Mouse (Mus musculus): ENCODE measurements around the gene Casc3.
"Not testable (repeated sequence)": the region's sequence is repeated elsewhere in the genome, so short reads cannot be mapped to it uniquely, and the experiment has no call there.

Casc3 gene

DNA sequence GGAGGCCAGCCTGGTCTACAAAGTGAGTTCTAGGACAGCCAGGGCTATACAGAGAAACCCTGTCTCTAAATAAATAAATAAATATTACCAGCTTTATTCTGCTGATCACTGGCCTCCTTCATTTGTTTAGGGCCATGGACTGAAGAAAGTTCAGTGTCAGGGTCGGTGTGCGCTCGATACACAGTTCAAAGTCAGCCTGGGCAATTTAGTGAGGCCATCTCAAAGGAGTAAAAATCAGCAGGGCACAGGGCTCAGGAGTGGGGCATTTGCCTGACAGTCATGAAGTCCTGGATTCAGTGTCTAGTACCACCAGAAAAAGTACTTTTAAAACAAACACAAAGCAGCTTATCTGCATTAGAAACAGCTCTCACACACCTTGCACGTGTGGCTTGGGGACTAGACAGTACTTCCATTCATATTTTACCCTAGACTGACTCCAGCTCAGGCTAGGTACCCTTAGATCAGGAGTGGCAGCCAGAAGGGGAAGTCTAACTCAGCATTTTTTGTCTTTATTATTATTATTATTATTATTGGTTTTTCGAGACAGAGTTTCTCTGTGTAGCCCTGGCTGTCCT lies 14.0 kb upstream of the Casc3 start:
- peak; percentile 24 for DNase-seq

DNA sequence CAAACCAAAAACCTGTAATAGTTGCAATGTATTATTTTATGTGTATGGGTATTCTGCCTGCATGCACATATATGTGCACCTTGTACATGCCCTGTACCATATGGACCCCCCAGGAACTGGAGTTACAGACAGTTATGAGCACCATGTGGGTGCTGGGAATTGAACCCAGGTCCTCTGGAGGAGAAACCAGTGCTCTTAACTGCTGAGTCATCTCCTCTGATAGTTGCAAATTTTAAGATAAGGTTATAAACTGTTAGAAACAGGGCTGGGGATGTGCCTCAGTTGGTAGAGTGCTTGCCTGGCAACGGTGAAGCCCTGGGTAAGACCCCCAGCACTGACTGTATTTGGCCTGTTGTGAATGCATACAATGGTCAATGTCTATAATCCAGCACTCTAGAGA lies 13.3 kb upstream of the Casc3 start:
- peak; percentile 23 for DNase-seq

DNA sequence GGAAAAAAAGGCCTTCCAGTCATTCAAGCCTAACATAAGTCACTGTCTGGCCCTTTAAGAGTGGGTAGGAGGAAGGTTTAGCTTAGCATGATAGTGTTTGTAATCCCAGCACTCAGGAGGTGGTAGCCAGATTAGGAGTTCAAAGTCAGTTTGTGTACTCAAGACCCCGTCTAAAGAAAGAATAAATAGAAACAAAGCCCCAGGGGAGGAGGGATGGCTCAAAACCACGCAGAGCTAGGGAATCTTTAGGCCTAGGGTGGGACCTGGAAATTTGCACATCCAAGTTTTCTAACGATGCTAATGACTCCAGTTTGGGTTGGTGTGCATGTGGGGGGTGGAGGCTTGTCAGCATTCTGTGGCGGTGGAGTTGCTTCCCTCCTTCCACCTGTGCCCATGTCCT lies 12.6 kb upstream of the Casc3 start:
- peak; percentile 31 for DNase-seq

DNA sequence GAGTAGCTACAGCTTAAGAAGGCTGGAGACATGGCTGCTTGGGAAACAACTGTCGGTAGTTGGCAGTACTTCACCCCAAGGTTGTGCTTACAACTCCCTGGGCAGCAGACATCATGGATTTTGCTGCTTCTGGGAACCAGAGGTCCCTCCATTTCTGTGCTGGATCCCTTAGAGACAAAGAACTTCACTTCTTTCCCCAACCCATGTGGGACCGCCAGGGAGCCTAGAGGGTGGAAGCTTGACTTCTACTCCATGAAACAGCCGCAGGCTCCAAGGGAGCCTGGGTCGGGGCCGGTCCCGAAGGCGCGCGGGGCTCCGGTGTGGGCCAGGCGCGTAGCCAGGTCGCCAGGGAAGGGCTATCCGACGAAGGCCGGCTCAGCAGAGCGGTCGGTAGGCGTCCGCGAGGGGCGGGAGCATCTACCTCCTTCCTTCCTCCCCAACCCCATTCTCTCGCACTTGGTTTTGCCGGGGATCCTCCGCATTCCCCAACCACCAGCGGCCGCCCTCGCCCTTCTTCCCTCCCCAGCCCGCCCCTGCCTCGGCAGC lies 10.2 kb upstream of the Casc3 start:
- DNase-seq, result peak; percentile 89

DNA sequence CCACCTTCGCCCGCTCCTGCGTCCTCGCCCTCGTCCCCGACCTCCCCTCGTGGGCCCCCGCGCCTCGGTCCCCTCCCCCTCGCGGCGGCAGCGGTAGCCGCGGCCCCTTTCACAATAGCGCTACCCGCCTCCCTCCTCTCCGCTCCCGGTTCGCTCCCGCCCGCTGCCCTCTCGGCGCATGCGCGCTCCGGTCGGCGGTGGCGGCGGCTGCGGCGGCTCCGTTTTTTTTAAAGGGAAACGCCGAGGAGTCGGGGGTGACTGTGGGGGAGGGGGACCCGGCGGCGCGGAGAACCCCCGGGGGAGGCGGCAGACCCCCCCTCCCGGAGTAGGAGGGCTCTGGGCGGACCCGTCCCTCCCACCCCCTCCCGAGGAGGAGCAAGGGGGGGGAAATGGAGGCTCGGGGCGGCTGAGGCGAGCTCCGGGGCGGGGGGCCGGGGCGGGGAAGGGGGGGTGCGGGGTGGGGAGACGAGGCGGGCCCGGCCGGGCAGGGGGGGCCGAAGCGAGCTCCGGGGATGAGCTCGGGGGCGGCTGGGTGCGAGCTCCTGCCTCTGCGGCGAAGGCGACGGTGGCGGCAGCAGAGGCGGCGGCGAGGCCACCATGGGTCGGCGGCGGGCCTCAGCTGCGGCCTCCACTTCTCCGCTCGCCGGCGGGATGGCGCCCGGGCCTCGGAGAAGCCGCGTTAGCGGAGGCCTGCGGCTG lies 9.5 kb upstream of the Casc3 start, which contains the start of gene Msl1:
Msl1 (plus strand) TSS at position 502 of the 699 bp plus-strand sequence.
- peak; percentile 93 for DNase-seq

DNA sequence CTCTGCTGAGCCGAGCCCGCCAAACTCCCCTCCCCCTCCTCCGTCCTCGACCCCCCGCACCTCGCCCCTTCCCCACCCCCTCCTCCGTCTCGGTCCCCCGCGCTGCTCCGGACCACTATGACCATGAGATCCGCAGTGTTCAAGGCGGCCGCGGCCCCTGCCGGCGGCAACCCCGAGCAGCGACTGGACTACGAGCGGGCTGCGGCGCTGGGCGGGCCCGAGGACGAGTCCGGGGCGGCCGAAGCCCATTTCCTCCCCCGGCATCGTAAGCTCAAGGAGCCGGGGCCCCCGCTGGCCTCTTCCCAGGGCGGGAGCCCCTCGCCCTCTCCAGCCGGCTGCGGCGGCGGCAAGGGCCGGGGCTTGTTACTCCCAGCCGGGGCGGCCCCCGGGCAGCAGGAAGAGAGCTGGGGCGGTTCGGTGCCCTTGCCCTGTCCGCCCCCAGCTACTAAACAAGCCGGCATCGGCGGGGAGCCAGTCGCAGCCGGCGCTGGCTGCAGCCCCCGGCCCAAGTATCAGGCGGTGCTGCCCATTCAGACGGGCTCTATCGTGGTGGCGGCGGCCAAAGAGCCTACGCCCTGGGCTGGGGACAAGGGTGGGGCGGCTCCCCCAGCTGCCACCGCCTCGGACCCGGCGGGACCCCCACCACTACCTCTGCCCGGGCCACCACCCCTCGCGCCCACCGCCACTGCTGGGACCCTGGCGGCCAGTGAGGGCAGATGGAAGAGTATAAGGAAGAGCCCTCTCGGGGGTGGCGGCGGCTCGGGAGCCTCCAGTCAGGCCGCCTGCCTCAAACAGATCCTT lies 8.8 kb upstream of the Casc3 start:
- DNase-seq, result peak; percentile 73

DNA sequence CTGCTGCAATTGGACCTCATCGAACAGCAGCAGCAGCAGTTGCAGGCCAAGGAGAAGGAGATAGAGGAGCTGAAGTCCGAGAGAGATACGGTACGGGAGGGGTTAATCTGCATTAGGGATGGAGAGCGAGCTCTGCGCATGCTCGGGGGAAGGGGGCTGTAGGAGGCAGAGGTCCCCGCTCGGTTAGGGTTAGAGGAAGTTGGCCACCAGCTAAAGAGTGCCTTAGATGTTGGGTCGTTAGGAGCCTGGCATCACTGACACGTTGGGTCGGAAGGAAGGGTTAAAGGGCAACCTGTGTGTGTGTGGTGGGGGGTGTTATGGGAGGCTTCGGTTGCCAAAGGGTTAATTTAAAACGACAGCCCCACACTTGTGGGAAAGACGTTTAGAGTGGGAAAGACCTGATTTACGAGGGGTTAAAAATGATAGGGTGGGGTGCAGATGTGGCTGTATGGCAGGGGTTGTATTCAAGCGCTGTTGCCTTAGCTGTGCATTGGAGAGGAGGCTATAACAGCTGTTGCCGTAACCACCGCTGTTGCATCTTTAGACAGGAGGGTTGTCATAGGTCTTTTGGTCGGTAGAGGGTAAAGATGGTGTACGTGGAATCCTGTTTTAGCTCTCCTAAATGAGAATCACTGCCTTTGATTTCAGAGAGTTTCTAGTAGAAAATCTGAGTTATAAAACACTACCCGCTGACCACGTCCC lies 8.0 kb upstream of the Casc3 start:
- DNase-seq, result peak; percentile 84

DNA sequence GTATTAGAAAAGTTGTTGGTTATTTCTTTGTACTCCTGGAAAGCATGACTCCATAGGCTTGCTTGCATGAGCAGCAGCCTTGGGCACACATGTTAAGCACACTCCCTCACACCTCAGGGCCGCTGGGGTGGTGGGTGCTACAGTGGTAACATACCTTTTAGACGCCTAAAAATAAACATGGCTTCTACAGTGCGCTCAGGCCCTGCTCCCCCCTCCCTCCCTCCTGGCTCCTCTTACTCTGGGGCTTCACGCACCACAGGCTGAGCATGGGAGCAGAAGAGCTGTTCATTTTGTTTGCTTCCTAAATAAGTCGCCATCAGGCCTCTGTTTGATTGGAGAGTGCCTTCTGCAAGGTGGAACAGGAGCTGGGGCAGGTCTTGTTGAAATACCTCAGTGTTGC lies 7.4 kb upstream of the Casc3 start:
- peak; percentile 64 for DNase-seq

DNA sequence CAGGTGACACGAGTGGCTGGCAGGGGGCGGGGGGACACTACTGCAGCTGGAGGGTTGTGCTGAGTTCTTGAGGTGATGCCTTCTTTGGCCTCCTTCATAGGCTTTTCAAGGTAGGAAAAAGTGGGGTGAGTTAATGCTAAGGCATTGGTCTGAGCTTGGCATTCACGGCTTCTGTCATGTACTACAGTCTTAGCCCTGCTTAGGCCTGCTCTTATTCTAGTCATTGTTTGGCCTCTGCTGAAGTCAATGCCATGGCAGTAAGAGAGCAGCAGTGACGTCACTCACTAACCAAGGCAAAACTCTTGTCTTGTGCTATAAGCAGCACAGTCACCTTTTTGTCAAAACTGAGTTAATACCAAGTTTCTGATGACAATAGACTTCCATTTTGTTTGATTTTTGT lies 6.8 kb upstream of the Casc3 start:
- DNase-seq, result no peak

DNA sequence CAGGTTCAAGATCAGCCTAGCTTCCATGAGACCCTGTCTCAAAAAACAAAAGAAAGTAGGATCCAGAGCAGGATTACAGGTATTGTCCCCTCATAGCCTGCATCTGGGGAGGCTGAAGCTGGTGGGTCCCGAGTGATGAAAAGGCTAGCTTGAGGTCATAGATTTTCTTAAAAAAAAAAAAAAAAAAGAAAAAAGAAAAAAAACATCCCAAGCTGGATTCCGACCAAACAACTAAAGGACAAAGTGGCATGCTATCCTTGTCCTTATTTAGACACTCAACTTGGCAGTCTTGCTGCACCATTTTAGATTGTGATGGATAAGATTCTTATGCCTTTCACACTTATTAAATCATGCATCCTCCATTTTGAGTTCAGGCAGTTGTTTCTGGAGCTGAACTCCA lies 3.7 kb downstream of the Casc3 start:
- no peak for DNase-seq

DNA sequence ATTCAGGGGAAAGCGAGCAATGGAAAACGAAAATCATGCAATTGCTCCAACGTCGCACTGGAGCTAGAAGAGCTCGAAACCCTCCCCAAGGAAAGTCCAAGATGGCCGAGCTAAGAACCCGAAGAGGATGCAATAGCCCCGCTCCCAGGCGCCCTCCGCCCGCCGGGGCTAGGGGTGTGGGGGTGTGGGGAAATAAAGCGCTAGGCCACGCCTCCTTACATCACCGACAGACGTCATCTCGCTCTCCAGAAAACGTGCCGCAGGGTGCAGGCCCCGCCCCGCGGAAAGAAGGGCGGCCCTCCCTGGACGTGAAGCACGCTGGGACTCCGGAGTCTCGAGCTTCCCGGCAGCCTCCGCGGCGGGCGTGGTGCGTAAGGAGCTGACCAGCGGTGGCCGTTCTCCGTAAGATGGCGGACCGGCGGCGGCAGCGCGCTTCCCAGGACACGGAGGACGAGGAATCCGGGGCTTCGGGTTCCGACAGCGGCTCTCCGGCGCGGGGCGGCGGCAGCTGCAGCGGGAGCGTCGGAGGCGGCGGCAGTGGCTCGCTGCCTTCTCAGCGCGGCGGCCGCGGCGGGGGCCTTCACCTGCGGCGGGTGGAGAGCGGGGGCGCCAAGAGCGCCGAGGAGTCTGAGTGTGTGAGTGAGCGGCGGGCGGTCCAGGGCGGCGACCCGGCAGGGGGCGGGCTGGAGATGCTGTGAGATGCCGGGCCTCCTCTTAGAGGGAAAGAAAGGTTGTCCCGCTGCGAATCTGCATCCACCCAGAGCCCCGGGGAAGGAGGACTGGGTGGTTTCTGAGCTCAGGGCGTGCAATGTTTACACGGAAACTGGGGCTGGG lies 5.0 kb downstream of the Casc3 start:
- DNase-seq, result peak; percentile 99

DNA sequence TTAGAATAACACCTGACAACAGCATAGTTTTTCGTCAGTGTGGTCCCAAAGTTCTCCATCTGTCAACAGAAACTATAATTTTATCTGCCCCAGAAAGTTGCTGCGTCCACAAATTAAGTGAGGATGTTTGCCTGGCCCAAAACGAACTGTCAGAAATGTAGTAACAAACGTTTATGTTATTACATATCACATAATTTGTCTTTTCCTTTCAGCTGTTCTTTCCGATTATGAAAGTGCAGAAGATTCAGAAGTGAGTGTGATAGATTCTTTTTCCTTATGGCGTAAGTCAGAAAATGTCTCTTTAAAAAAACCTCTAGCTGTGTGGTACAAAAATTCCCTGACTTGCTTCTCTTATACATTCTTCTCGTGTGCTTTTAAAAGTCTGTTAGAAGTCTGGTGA lies 6.0 kb downstream of the Casc3 start:
- DNase-seq, result no peak

DNA sequence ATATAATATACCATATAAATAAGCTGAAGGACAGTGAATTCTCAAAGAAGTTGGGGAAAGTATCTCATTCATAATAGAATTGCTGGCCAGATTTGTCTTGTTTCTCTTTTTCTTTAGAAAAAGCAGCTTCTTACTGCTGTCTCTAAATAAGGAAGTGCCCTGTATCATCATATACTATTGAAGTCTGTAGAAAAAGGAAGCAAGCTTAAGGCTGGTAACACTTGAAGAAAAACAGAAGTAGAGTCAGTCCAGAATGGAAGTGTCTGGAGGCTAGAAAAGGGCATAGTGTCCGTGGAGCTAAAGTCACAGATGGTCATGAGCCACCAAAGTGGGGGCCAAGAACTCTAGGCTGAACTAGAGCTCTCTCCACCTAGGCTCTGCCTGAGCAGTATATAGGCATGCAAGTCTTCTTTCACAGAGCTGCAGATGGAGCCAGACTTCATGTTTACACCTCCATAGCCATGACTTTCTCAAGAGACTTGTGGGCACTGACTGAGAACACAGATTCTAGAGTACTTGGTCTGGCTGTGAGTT lies 12.1 kb downstream of the Casc3 start:
- DNase-seq, result no peak

DNA sequence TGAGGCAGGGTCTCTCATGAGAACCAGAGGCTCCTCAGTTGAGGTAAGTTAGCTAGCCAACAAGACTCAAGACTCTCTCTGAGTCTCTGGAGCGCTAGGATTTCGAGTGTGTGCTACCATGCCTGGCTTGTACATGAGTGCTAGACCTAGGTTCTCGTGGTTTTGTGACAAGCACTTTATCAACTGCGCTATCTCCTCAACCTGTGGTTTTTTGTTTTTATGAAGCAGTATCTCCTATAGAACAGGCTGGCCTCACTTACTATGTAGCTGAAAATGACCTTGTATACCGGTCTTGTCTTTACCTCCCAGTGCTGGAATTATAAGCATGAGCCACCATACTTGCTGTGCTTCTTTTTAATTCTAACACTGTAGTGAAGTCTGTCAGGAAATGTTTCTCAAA lies 16.3 kb downstream of the Casc3 start:
- no peak for DNase-seq

DNA sequence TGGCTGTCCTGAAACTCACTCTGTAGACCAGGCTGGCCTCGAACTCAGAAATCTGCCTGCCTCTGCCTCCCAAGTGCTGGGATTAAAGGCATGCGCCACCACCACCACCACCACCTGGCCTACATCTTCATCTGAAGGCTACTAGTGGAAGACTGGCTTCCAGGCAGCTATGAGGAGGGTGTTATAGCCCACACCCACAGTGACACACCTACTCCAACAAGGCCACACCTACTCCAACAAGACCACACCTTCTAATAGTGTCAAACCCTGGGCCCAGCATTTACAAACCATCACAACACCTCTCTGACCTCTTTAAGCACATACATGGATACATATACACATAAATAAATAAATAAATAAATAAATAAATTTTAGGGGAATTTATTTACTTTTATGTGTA lies 21.4 kb downstream of the Casc3 start:
- not testable (repeated sequence) for DNase-seq

DNA sequence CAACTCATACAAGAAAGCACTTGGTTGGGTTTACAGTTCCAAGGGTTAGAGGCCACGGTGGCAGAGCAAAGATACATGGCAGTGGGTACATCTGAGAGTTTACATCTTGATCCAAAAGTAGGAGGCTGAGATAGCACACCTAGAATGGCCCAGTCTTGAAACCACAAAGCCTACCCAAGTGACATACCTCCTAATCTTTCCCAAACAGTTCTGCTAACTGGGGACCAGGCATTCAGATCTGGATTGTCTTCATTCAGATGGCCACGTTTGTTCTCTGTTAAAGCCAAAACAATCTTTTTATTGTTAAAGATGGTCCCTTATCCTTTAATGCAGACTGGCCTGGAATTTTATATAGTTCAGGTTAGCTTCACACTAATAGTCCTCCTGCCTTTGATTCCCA lies 23.2 kb downstream of the Casc3 start:
- DNase-seq, result no peak

DNA sequence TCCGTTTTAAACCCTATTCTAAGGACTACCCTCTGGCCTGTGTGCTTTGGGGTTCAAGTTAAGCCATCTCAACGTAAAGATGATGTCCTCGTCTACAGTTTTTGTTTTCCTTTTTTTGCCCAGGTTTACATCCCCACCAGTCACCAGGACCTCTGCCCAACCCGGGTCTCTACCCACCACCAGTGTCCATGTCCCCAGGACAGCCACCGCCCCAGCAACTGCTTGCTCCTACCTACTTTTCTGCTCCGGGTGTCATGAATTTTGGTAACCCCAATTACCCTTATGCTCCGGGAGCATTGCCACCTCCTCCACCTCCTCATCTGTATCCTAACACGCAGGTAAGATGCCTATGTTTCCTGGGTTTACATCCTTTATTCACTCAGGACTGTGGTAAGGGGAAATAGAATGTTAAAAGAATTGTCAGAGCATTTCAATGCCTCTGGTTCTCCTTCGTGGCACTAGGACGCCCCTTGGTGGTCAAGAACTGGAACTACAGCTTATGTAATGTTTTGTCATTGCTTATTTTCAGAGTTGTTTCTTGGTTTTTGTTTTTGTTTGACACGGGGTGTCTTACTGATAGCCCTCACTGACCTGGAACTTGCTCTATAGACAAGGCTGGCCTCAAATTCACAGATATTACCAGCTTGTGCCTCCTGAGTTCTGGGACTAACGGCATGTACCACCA lies 24.5 kb downstream of the Casc3 start:
- peak; percentile 45 for DNase-seq

DNA sequence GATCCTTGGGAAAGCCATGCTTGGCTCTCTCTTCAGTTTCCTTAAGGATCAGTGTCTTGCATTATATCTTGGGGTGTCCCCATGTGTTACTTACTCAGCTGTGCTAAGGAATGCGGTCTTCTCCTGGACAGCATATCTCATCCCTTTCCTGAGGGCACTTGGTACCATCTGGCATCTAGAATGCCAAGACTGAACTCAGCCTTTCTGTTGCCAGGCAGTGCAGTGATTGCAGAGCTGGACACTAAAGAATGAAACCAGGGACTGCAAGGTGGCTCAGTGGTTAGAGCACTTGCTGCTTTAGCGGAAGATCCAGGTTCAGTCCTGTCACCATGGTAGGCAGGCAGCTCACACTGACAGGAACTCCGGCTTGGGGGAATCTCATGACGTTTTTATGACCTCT lies 25.2 kb downstream of the Casc3 start:
- DNase-seq, result peak; percentile 52

DNA sequence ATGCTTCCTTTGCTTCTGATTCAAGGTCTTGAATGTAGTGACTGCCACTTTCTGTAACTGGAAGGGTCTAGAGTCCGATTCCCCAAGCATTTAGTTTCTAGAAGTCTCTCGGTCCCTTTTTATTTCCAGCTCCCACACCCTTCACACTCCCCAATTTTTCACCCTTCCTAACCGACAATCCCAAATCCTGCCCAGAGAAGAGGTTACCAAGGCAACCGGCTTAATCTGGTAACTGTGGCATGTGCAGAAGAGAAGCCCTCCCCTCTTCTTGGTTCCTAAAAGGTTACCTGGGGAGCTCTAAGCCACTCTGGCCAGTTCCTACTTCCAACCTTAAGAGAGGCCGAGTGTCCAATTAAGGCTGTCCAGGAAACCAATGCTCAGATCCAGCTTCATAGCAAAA lies 30.6 kb downstream of the Casc3 start:
- no peak for DNase-seq

DNA sequence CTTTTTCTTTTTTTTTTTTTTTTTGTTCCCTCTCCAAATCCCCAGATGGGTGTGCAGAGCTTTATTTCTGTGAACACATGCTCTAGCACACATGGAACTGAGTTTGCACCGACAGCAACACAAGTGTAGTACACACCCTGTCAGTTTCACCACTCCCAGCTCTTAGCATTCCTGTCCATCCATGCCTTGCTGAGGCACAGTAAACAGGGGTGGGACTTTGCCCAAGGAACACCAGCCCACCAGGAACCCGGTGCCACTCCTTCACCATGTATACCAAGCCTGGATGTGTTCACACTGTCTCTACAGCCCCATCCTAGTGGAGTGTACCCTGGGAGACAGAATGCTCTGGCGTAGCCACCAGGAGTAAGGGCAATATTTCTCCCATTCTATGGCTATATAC lies 31.0 kb downstream of the Casc3 start:
- DNase-seq, result peak; percentile 42

DNA sequence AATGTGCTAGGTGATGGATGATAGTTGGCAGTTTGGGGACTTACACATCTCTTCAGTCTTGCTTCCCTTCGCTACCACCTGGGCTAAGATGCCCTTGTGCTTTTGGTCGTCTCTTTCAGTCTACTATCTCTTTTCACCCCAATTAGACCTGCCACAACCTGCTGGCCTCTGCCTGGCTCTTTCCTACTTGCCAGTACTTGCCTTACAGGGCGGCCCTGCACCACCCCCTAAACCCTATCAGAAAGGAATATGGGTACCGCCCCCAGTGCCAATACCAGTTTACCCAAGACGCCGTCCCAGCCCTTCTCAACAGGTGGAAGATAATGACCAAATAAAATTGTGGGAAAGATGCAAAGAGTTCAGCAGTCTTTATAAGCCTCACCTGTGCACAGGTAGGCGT lies 31.4 kb downstream of the Casc3 start:
- DNase-seq, result no peak

Measured in cerebellum, adult 9-11 months (tissue).